18 mouse cellular contexts compared by ENCODE assay signal in the genomic region with DNA sequence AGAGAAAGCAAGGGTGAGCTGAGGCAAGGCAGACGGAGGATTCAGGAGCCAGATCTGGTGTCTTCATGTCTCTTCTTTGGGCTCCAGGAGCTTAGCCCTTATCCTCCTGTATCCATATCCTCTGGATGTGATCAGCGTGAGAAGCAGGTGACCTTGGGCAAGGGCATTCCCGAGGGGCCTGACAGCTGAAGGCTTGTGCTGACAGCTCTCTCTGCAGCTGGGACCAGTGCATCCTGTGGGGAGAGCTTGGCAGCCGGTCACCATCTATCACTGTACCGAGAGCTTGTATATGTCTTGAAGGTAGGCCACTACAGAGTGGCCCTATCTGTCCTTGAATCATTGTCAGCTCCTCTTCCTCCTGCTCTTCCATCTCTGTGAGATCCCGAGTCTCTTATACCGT.
"Had no signal": no experiment of that assay in that cellular context is flagged by ENCODE, and none has a peak within 500 bp of the region (broad histone marks: within the 10 kb centered on the region; RNA-seq: fewer than 3 reads in every experiment).

No protein-coding gene starts in this region.

- H3K36me3 ChIP-seq: kidney, embryonic 15.5 days; liver, embryonic 13.5 days; neural tube, embryonic 12.5 days; neural tube, embryonic 15.5 days; stomach, embryonic 15.5 days had no signal

- H3K27me3 ChIP-seq: kidney, embryonic 15.5 days; liver, embryonic 13.5 days; neural tube, embryonic 12.5 days; neural tube, embryonic 15.5 days; stomach, embryonic 15.5 days had no signal

- H3K4me1 ChIP-seq: kidney, embryonic 15.5 days; liver, embryonic 13.5 days; neural tube, embryonic 12.5 days; neural tube, embryonic 15.5 days; stomach, embryonic 15.5 days had no signal

- H3K27ac ChIP-seq: kidney, embryonic 15.5 days; left cerebral cortex, adult 2 months; liver, embryonic 13.5 days; neural tube, embryonic 12.5 days; neural tube, embryonic 15.5 days; stomach, embryonic 15.5 days had no signal

- H3K9me3 ChIP-seq: kidney, embryonic 15.5 days; liver, embryonic 13.5 days; neural tube, embryonic 12.5 days; neural tube, embryonic 15.5 days; stomach, embryonic 15.5 days had no signal

- DNase-seq: kidney, postnatal 10 days; kidney, postnatal 36 days; layer of hippocampus, postnatal 36 days; liver, embryonic 13.5 days; lung, adult 2 months; lung, postnatal 14 days; lung, postnatal 4 days; midbrain, embryonic 14.5 days; right cerebral cortex, adult 18-20 months; right cerebral cortex, postnatal 14 days; spleen, adult 18-20 months; thymus, postnatal 25 days had no signal

- H3K4me2 ChIP-seq: kidney, embryonic 15.5 days; liver, embryonic 13.5 days; midbrain, embryonic 11.5 days; neural tube, embryonic 12.5 days; neural tube, embryonic 15.5 days; stomach, embryonic 15.5 days had no signal

- H3K4me3 ChIP-seq: kidney, embryonic 15.5 days; left cerebral cortex, adult 2 months; liver, embryonic 13.5 days; neural tube, embryonic 12.5 days; neural tube, embryonic 15.5 days; stomach, embryonic 15.5 days had no signal

- H3K9ac ChIP-seq: kidney, embryonic 15.5 days; liver, embryonic 13.5 days; neural tube, embryonic 12.5 days; neural tube, embryonic 15.5 days; stomach, embryonic 15.5 days had no signal
